Mouse (Mus musculus) T-helper 17 cell (primary cell): Measurements from ENCODE around the gene Ybey.

ENCODE experiments used
- in situ Hi-C, 2 experiments: fragments of 300-600 bp; cut with MboI, MseI; formaldehyde crosslinking; loops; 1 replicate in 1 of 2; 2 replicates in 1 of 2; pipeline ENCODE4 v1.15.1; 2025; ENCODE audit warnings: high pct_unique_total_duplicates in 2 of 2

The Ybey gene

DNA sequence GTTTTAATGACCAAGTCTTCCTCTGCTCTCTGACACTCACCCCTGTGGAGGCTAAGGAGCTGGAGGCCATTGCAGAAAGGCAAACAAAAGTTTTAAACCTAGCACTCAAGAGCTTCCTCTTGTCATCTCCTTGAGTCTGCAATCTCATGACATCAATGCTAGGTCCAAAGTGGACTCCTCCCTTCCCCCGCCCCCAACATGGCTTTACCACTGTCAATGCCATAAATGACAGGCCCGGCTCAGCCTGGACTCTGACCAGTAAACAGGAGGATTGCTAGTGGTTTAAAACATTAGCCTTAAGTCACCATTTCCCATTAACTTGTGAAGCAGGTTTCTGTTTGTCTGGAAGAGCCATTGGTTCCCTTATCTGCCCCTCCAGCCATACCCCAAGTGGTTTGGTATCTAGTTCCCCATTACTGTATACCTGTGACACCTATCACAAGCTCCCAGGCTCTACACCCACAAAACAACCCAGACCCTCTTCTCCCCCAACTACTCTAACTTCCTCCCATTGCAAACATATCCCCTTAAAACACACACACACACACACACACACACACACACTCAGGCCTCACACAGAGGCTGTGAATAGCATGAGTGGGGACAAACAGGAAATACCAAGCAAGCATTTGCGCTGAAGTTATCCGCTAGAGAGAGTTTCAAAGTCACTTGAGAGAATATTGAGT, 22.8 kb downstream of the Ybey start:
- in situ Hi-C loops = no loop called here

DNA sequence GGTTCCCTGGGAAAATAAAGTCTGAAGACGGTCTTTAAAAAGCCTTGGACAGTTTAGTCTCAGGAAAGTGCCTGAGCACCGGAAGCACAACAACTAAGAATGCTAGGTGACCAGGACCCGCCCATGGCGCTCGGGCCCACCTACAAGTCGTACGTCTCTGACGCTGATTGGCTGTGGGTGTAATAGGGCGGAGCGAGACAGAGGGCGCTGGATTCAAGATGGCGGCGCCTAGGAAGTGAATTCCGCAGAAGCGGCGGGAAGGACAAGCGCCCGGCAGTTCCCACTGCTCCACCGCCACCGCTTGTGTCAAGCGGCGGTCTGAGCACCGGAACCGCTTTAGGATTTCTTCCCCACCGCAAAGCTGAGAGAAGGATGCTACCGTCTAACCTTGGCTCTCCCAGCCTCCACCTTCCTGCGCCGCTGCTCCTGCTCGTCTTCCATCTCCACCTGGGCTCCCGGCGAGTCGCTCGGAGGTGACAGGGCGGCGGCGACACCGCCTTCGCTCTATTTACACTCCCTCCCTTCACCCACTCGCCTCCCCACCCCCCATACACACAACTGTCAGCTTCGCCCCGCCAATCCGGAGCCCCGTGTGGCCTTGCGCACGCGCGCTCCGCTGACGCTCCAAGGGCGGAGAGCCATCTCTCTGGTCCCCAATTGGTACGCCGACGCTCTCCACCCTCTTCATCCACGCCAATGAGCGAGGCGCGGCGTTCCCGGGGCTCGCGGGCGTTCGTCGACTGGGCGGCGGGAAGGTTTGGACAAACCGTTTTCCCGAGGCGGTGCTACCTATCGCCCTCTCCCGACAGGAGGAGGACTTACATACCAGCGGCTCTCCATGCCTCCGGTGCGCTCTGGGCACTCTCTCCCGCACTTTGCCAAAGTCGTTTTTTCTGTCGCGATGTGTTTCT, 26.5 kb downstream of the Ybey start, which contains the start of gene Pcnt:
Gene Pcnt, minus strand, starts transcription at position 609 of the 911 bp plus-strand sequence.
- in situ Hi-C loops = no loop called here

DNA sequence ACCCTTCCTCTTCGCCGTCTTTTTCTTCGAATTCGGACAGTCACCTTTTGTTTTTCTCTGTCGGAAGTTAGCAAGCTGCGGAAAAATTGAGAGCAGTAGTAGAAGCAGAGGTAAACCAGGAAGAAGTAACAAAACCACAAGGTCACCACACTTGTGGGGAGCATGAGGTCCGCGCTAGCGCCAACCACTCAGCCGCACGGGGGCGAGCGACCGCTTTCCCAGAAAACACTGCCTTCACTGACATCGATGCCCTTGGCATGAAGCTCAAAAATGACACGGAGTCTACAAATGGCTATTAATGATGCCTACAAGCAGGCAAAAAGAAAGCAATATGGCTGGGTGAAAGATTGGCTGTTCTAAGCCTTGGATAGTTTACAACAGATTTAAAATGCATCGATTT, 28.6 kb downstream of the Ybey start, which contains the start of gene AC141477.1:
Gene AC141477.1, minus strand, starts transcription at position 164 of the 400 bp plus-strand sequence.
- in situ Hi-C loops = no loop called here

DNA sequence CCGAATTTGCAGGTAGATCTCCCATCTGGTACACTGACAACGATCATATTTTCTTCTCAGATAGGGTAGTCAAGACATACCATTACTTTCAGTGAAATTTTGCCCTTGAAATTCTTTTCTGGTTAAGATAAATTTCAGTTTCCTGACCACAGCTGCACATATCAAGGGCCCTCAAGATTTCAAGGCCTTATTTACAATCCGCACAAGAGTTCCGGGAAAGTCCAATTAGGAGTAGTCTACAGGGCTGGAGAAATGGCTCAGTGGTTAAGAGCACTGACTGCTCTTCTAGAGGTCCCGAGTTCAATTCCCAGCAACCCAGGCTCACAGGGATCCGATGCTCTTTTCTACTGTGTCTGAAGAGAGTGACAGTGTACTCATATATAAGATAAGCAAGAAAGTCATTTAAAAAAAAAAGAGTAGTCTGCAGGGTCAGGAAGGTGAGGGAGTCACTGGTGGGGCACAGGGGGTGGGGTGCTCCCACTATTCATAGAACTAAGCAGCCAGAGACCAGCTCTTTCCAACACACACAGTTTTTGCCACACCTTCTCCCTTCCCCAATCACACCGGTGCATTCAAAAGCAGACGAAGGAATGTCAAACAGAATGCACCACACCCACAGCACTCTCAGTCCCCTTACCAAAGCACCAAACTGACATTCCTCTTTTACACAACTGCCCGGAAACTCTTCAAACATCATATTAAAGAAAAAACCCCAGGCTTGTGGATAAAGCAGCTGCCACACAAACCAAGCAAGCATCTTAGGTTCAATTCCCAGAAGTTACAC, 29.6 kb downstream of the Ybey start:
- in situ Hi-C loops = loop anchor here in 1 of 2 experiments (5.0 kb wide), 1 partner anchor 37 kb away; no protein-coding TSS in a partner anchor

DNA sequence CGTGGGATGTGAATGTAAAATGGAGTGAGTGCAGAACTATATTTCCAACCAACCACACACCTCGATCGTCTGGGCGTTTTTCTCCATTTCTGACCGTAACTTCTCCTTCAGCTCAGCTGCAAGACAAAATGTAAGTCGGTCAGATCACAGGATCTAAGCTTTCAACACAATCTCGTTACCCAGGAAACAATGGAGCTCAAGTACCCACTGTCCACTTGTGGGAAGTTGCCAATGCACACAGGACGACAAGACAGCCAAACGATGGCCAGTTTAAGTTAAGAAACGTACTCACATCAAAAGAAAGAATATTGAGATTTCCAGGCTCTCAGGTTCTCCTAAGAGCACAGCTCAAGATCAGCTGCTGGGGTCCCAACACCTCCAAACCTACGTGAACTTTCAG, 35.0 kb downstream of the Ybey start:
- in situ Hi-C loops = no loop called here

DNA sequence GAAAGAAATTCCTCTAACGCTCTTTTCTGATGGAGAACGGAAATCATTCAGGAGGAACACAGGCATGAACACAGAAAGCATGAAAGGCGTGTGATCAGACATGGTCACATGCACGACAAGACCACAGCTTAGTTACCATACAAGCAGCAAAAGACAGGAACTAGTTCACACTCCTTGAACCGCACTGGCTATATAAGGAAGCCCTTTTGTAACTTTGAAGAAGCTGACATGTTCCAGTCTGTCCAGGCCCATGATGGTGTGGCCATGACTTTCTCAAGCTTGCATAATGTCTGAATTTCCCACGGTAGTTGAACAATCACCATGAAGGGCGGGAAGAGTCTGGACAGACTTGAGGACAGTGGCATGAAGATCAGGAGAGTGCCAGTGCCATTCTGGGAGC, 43.2 kb downstream of the Ybey start:
- in situ Hi-C loops = loop anchor here (5.0 to 10.0 kb wide), 2 partner anchors 42 to 59 kb away; partner anchors contain the start of genes Mcm3ap (in 1 of the 2) and Ybey (in 1 of the 2)

DNA sequence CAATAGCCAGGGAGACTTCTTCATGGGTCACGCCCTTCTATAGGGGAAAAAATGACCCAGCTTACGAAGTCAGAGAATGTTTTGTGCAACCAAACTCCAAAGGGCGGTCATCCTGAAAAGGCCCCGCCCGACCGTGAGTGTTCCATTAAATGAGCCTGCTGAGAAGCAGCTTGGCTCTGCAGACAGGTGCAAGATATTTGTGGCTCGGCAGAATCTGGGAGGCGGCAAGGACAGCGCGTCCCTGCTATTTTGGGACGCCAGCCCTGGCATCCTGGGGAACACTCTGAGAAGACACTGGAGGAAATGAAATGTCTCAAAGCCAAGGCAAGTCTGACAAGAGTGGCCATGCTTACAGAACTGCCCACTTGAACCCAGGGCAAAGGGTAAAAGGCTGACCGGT, 52.1 kb downstream of the Ybey start:
- in situ Hi-C loops = no loop called here
